Mouse (Mus musculus): ENCODE results near the gene Epo.

DNA sequence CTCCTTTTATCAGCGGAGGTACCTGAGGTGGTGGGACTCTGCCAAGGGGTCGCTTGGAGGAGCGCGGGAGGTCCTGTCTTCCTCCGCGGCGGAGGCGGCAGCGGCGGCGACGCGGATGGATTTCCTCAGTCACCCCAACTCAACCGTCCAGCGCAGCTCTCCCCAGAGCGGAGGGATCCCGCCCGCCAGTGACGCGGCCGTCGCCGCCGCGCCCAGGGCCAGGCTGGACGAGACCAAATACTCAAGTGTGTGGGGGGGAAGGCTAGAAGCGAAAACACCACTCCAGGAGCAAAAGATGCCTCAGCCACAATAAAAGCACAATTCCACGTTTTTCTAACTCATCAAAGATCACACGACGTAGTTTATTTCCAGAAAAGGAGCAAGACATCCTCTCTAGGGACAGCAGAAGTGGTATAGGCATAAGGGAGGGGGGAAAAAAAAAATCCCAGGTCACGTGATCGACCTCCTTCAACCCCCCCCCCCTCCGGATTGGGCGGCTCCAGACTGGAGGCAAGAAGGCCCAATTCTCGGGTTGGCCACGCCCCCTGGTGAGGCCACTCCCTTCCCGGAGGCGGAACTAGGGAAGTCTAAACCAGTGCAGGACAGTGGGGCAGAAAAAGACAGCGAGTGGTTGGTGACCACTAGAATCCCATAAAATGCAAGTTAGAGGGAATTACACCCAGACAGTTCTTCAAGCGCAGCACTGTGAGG, at the start of gene Epo, which contains the start of gene Gnb2:
- TF ChIP-seq POLR2A (IDR thresholded peaks at IDR 0.05; ENCODE audit: borderline replicate concordance, insufficient read depth, low read length) (peak; percentile 86), CTCF (IDR thresholded peaks at IDR 0.05; ENCODE audit: borderline replicate concordance, insufficient read depth, low read depth, low read length) (no peak)

All from cerebellum, adult 2 months (tissue).